Mouse (Mus musculus): ENCODE measurements around the gene Ror1. TPM values are rescaled to one million over a fixed set of nuclear protein-coding genes. Genes with fewer than 3 reads are reported as not detected.

The Ror1 gene
- polyA plus RNA-seq, 1 experiment from 2014 or later = 11.1 TPM

GRCm38 (mm10) chr4:100291015-100291651 lies 195.5 kb downstream of the Ror1 start:
- Histone ChIP-seq H3K27me3 (no peaks in the 10 kb centered on the region), H3K4me3 (replicated peaks) (no peak overlapping the region), H3K4me2 (no peak overlapping the region), H3K27ac (no peak overlapping the region), H3K4me1 (no peaks in the 10 kb centered on the region), H3K36me3 (no peaks in the 10 kb centered on the region), H3K9ac (no peak overlapping the region), H3K9me3 (replicated peaks) (no peaks in the 10 kb centered on the region)
- no peak for ATAC-seq (replicated peaks; ENCODE audit: low FRiP score)
- WGBS = 71% methylated on average over 5 of the region's 5 CpGs

GRCm38 (mm10) chr4:100297678-100298077 lies 202.1 kb downstream of the Ror1 start:
- ATAC-seq (replicated peaks; ENCODE audit: low FRiP score) = no peak
- Histone ChIP-seq H3K9ac (no peak overlapping the region), H3K4me1 (peaks cover 13% of the 10 kb centered on the region), H3K36me3 (no peaks in the 10 kb centered on the region), H3K4me3 (replicated peaks) (no peak overlapping the region), H3K27ac (no peak overlapping the region), H3K27me3 (no peaks in the 10 kb centered on the region), H3K9me3 (replicated peaks) (no peaks in the 10 kb centered on the region), H3K4me2 (no peak overlapping the region)
- 69% methylated on average over 6 of the region's 6 CpGs for whole genome bisulfite sequencing

GRCm38 (mm10) chr4:100298566-100298965 lies 203.0 kb downstream of the Ror1 start:
- ATAC-seq (replicated peaks; ENCODE audit: low FRiP score) = no peak
- H3K9ac ChIP-seq = no peak overlapping the region
- H3K4me2 ChIP-seq = no peak overlapping the region
- H3K4me1 ChIP-seq = peaks cover 13% of the 10 kb centered on the region
- H3K4me3 ChIP-seq (replicated peaks) = no peak overlapping the region
- H3K9me3 ChIP-seq (replicated peaks) = no peaks in the 10 kb centered on the region
- WGBS = 77% methylated on average over 5 of the region's 5 CpGs
- H3K27ac ChIP-seq = no peak overlapping the region
- no peaks in the 10 kb centered on the region for H3K36me3 ChIP-seq
- no peaks in the 10 kb centered on the region for H3K27me3 ChIP-seq

- H3K27ac ChIP-seq = no peak overlapping the region
- WGBS = 76% methylated on average over 5 of the region's 5 CpGs
- H3K36me3 ChIP-seq = no peaks in the 10 kb centered on the region
- H3K4me2 ChIP-seq = no peak overlapping the region
- no peaks in the 10 kb centered on the region for H3K9me3 ChIP-seq (replicated peaks)
- no peak overlapping the region for H3K9ac ChIP-seq
- no peak overlapping the region for H3K4me3 ChIP-seq (replicated peaks)
- H3K27me3 ChIP-seq = no peaks in the 10 kb centered on the region
- peaks cover 13% of the 10 kb centered on the region for H3K4me1 ChIP-seq
- no peak for ATAC-seq (replicated peaks; ENCODE audit: low FRiP score)
These were observed 204.6 kb downstream of the Ror1 start for GRCm38 (mm10) chr4:100300171-100300570.

GRCm38 (mm10) chr4:100301423-100301822 lies 205.8 kb downstream of the Ror1 start:
- WGBS = 84% methylated on average over 1 of the region's 1 CpGs
- ATAC-seq (replicated peaks; ENCODE audit: low FRiP score) = no peak
- H3K27me3 ChIP-seq = no peaks in the 10 kb centered on the region
- H3K27ac ChIP-seq = no peak overlapping the region
- peaks cover 13% of the 10 kb centered on the region for H3K4me1 ChIP-seq
- no peak overlapping the region for H3K4me2 ChIP-seq
- no peaks in the 10 kb centered on the region for H3K36me3 ChIP-seq
- no peak overlapping the region for H3K9ac ChIP-seq
- no peaks in the 10 kb centered on the region for H3K9me3 ChIP-seq (replicated peaks)
- H3K4me3 ChIP-seq (replicated peaks) = no peak overlapping the region

GRCm38 (mm10) chr4:100307365-100307764 lies 211.8 kb downstream of the Ror1 start:
- ATAC-seq (replicated peaks; ENCODE audit: low FRiP score) = no peak
- 50% methylated on average over 4 of the region's 4 CpGs for WGBS
- H3K4me3 ChIP-seq (replicated peaks) = no peak overlapping the region
- no peak overlapping the region for H3K9ac ChIP-seq
- no peaks in the 10 kb centered on the region for H3K27me3 ChIP-seq
- no peak overlapping the region for H3K27ac ChIP-seq
- no peaks in the 10 kb centered on the region for H3K9me3 ChIP-seq (replicated peaks)
- 0 out of 2 replicates have a peak, but pooled peaks cover 7% of the 10 kb centered on the region for H3K4me1 ChIP-seq
- no peaks in the 10 kb centered on the region for H3K36me3 ChIP-seq
- no peak overlapping the region for H3K4me2 ChIP-seq

- H3K4me3 ChIP-seq (replicated peaks) = no peak overlapping the region
- H3K4me2 ChIP-seq = no peak overlapping the region
- no peak overlapping the region for H3K9ac ChIP-seq
- no peaks in the 10 kb centered on the region for H3K27me3 ChIP-seq
- no peaks in the 10 kb centered on the region for H3K36me3 ChIP-seq
- ATAC-seq (replicated peaks; ENCODE audit: low FRiP score) = no peak
- no peaks in the 10 kb centered on the region for H3K9me3 ChIP-seq (replicated peaks)
- peaks cover 17% of the 10 kb centered on the region; the same call in 1 of the 2 replicates for H3K4me1 ChIP-seq
- no peak overlapping the region for H3K27ac ChIP-seq
- WGBS = 64% methylated on average over 10 of the region's 10 CpGs
These were observed 216.4 kb downstream of the Ror1 start for GRCm38 (mm10) chr4:100311775-100312537.

GRCm38 (mm10) chr4:100315066-100315465 lies 219.5 kb downstream of the Ror1 start:
- WGBS = 24% methylated on average over 1 of the region's 1 CpGs
- ATAC-seq (replicated peaks; ENCODE audit: low FRiP score) = no peak
- Histone ChIP-seq H3K4me1 (peaks cover 17% of the 10 kb centered on the region; the same call in 1 of the 2 replicates), H3K9ac (no peak overlapping the region), H3K36me3 (no peaks in the 10 kb centered on the region), H3K4me2 (no peak overlapping the region), H3K27ac (peak overlapping the region; percentile 1), H3K4me3 (replicated peaks) (no peak overlapping the region), H3K27me3 (no peaks in the 10 kb centered on the region), H3K9me3 (replicated peaks) (no peaks in the 10 kb centered on the region; the same call in 1 of the 2 replicates)

GRCm38 (mm10) chr4:100321758-100322157 lies 226.2 kb downstream of the Ror1 start:
- WGBS = 15% methylated on average over 6 of the region's 6 CpGs
- H3K4me1 ChIP-seq = peaks cover 25% of the 10 kb centered on the region
- H3K9me3 ChIP-seq (replicated peaks) = no peaks in the 10 kb centered on the region; the same call in 1 of the 2 replicates
- no peaks in the 10 kb centered on the region for H3K36me3 ChIP-seq
- no peak overlapping the region for H3K4me3 ChIP-seq (replicated peaks)
- H3K27ac ChIP-seq = peak overlapping the region; percentile 55
- H3K27me3 ChIP-seq = no peaks in the 10 kb centered on the region
- no peak overlapping the region for H3K9ac ChIP-seq
- peak; percentile 86 for ATAC-seq (replicated peaks; ENCODE audit: low FRiP score)
- H3K4me2 ChIP-seq = no peak overlapping the region

GRCm38 (mm10) chr4:100324719-100325515 lies 229.3 kb downstream of the Ror1 start:
- no peak overlapping the region for H3K27ac ChIP-seq
- peaks cover 25% of the 10 kb centered on the region for H3K4me1 ChIP-seq
- WGBS = 69% methylated on average over 14 of the region's 14 CpGs
- H3K27me3 ChIP-seq = no peaks in the 10 kb centered on the region
- H3K4me3 ChIP-seq (replicated peaks) = no peak overlapping the region
- H3K9ac ChIP-seq = no peak overlapping the region
- ATAC-seq (replicated peaks; ENCODE audit: low FRiP score) = no peak
- H3K4me2 ChIP-seq = no peak overlapping the region
- H3K36me3 ChIP-seq = no peaks in the 10 kb centered on the region
- no peaks in the 10 kb centered on the region for H3K9me3 ChIP-seq (replicated peaks)

GRCm38 (mm10) chr4:100328361-100328970 lies 232.9 kb downstream of the Ror1 start:
- H3K27me3 ChIP-seq = no peaks in the 10 kb centered on the region
- WGBS = 41% methylated on average over 4 of the region's 4 CpGs
- no peaks in the 10 kb centered on the region for H3K9me3 ChIP-seq (replicated peaks)
- H3K4me2 ChIP-seq = no peak overlapping the region
- 0 out of 2 replicates have a peak, but pooled peaks cover 8% of the 10 kb centered on the region for H3K4me1 ChIP-seq
- H3K9ac ChIP-seq = no peak overlapping the region
- no peaks in the 10 kb centered on the region for H3K36me3 ChIP-seq
- no peak for ATAC-seq (replicated peaks; ENCODE audit: low FRiP score)
- no peak overlapping the region for H3K4me3 ChIP-seq (replicated peaks)
- no peak overlapping the region for H3K27ac ChIP-seq
